In genomic region chr4:57866990-57867389, GRCm38 (mm10) we compare ENCODE assay signal across 12 mouse cellular contexts. TPM values are rescaled to one million over a fixed set of nuclear protein-coding genes. Genes with fewer than 3 reads are reported as not detected.
DNase-seq lines count a peak whose midpoint lies in the region; ATAC-seq lines count a peak whose summit lies in the region.
"Had no signal": no experiment of that assay in that cellular context is flagged by ENCODE, and none has a peak within 500 bp of the region (broad histone marks: within the 10 kb centered on the region; RNA-seq: fewer than 3 reads in every experiment).

No protein-coding gene starts in this region.

- peaks cover 30% of the 10 kb centered on the region for H3K4me1 ChIP-seq in kidney, embryonic 16.5 days (ENCODE audit: insufficient read depth, low read length)
- H3K4me1 ChIP-seq in embryonic facial prominence, embryonic 14.5 days (ENCODE audit: control insufficient read depth, insufficient read depth, low read length), result peaks cover 18% of the 10 kb centered on the region
- H3K4me1 ChIP-seq in forebrain, embryonic 14.5 days (ENCODE audit: control insufficient read depth, insufficient read depth, low read length), result peaks cover 6% of the 10 kb centered on the region
- H3K4me1 ChIP-seq: liver, embryonic 15.5 days had no signal

- H3K4me3 ChIP-seq in kidney, embryonic 16.5 days (ENCODE audit: low read length), result no peak overlapping the region
- no peak overlapping the region for H3K4me3 ChIP-seq in embryonic facial prominence, embryonic 14.5 days (ENCODE audit: low read depth, low read length)
- H3K4me3 ChIP-seq in forebrain, embryonic 14.5 days (ENCODE audit: low read depth, low read length), result no peak overlapping the region
- H3K4me3 ChIP-seq: liver, embryonic 15.5 days had no signal

- peak; percentile 19 to 28 for DNase-seq in frontal cortex, postnatal 36 days (ENCODE audit: low spot score in 2 of 2)
- no peak for DNase-seq in frontal cortex, postnatal 14 days (ENCODE audit: low spot score in 2 of 2)
- DNase-seq in kidney, postnatal 10 days, result no peak
- peak; percentile 59 for DNase-seq in A20 (ENCODE audit: low read depth, low spot score)
- peak; percentile 45 for DNase-seq in embryonic facial prominence, embryonic 14.5 days (ENCODE audit: low spot score)
- no peak for DNase-seq in forebrain, embryonic 14.5 days (ENCODE audit: low spot score)
- DNase-seq: cerebellum, postnatal 10 days; kidney, postnatal 4 days had no signal

- H3K9me3 ChIP-seq in kidney, embryonic 16.5 days (ENCODE audit: low read length), result no peaks in the 10 kb centered on the region
- H3K9me3 ChIP-seq in embryonic facial prominence, embryonic 14.5 days (ENCODE audit: control insufficient read depth, low read length), result no peaks in the 10 kb centered on the region
- no peaks in the 10 kb centered on the region for H3K9me3 ChIP-seq in forebrain, embryonic 14.5 days (replicated peaks; ENCODE audit: control insufficient read depth, low read length)
- H3K9me3 ChIP-seq: liver, embryonic 15.5 days had no signal

- no peak overlapping the region for H3K4me2 ChIP-seq in kidney, embryonic 16.5 days (replicated peaks; ENCODE audit: low read depth, low read length)
- H3K4me2 ChIP-seq in embryonic facial prominence, embryonic 14.5 days (ENCODE audit: low read depth, low read length), result peak overlapping the region; percentile 15; the same call in 1 of the 2 replicates
- no peak overlapping the region for H3K4me2 ChIP-seq in forebrain, embryonic 14.5 days (ENCODE audit: low read length)
- H3K4me2 ChIP-seq: liver, embryonic 15.5 days had no signal

- no peak overlapping the region for H3K9ac ChIP-seq in kidney, embryonic 16.5 days (replicated peaks; ENCODE audit: low read length)
- H3K9ac ChIP-seq in embryonic facial prominence, embryonic 14.5 days (ENCODE audit: low read depth, low read length), result no peak overlapping the region
- no peak overlapping the region for H3K9ac ChIP-seq in forebrain, embryonic 14.5 days (ENCODE audit: low read length)
- H3K9ac ChIP-seq: liver, embryonic 15.5 days had no signal

- H3K36me3 ChIP-seq in kidney, embryonic 16.5 days (ENCODE audit: insufficient read depth, low read length), result no peaks in the 10 kb centered on the region
- H3K36me3 ChIP-seq in embryonic facial prominence, embryonic 14.5 days (ENCODE audit: control insufficient read depth, insufficient read depth, low read length), result no peaks in the 10 kb centered on the region
- no peaks in the 10 kb centered on the region for H3K36me3 ChIP-seq in forebrain, embryonic 14.5 days (ENCODE audit: control insufficient read depth, insufficient read depth, low read length)
- H3K36me3 ChIP-seq: liver, embryonic 15.5 days had no signal

- H3K27ac ChIP-seq in kidney, embryonic 16.5 days (ENCODE audit: low read length), result no peak overlapping the region
- peak overlapping the region; percentile 11; the same call in 1 of the 2 replicates for H3K27ac ChIP-seq in embryonic facial prominence, embryonic 14.5 days (replicated peaks; ENCODE audit: low read depth, low read length)
- H3K27ac ChIP-seq in forebrain, embryonic 14.5 days (ENCODE audit: low read depth, low read length), result no peak overlapping the region
- H3K27ac ChIP-seq: liver, embryonic 15.5 days had no signal

- WGBS in kidney, embryonic 16.5 days, result 45% methylated on average over 9 of the region's 9 CpGs
- 41% methylated on average over 9 of the region's 9 CpGs for WGBS in embryonic facial prominence, embryonic 14.5 days
- 70% methylated on average over 9 of the region's 9 CpGs for WGBS in forebrain, embryonic 14.5 days

- no peaks in the 10 kb centered on the region for H3K27me3 ChIP-seq in kidney, embryonic 16.5 days (ENCODE audit: insufficient read depth, low read length)
- H3K27me3 ChIP-seq in embryonic facial prominence, embryonic 14.5 days (replicated peaks; ENCODE audit: control insufficient read depth, insufficient read depth, low read length), result no peaks in the 10 kb centered on the region
- H3K27me3 ChIP-seq in forebrain, embryonic 14.5 days (replicated peaks; ENCODE audit: control insufficient read depth, insufficient read depth, low read length), result no peaks in the 10 kb centered on the region
- H3K27me3 ChIP-seq: liver, embryonic 15.5 days had no signal

- ATAC-seq in kidney, embryonic 16.5 days (ENCODE audit: low FRiP score, low TSS enrichment), result 0 out of 2 replicates have a peak, but pooled peaks have one; percentile 54
- ATAC-seq in embryonic facial prominence, embryonic 14.5 days (ENCODE audit: low read depth), result 0 out of 2 replicates have a peak, but pooled peaks have one; percentile 26
- no peak for ATAC-seq in forebrain, embryonic 14.5 days
- no peak for ATAC-seq in erythroblast, adult 5-6 weeks (replicated peaks; ENCODE audit: low FRiP score, poor library complexity, severe bottlenecking)

RNA-seq across cellular contexts. Expression of gene D630039A03Rik, which starts 49.1 kb away (rescaled TPM):
- 1.7 and 2.2 TPM in 2 replicates for polyA plus RNA-seq in kidney, embryonic 16.5 days (2015; fragmentation: Nextera tagmentation; extraction: Ambion mirVana)
- polyA plus RNA-seq in embryonic facial prominence, embryonic 14.5 days (2014; fragmentation: Nextera tagmentation; extraction: Ambion mirVana), result 0.19 and 0.42 TPM in 2 replicates
- polyA plus RNA-seq in forebrain, embryonic 14.5 days (2014; fragmentation: Nextera tagmentation; extraction: Ambion mirVana), result not detected in 2 replicates
- total RNA-seq in erythroblast, adult 5-6 weeks (2015; ENCODE audit: low replicate concordance), result 0.42 TPM in 1 of 2 replicates, not detected in the other
- 0.51 TPM in 1 of 2 replicates, not detected in the other for total RNA-seq in erythroblast, adult 5-6 weeks (2017; ENCODE audit: low replicate concordance)
- total RNA-seq: megakaryocyte-erythroid progenitor cell, adult 5-6 weeks had no signal

Comparison
In these comparisons a context has a peak if more than half of its experiments do, and no peak if none do; other contexts are left out.
1. DNase-seq: peak in frontal cortex, postnatal 36 days (2 of 2), A20 (single experiment) and embryonic facial prominence, embryonic 14.5 days (single experiment); none in frontal cortex, postnatal 14 days (0 of 2), kidney, postnatal 10 days (single experiment) and forebrain, embryonic 14.5 days (single experiment).
2. ATAC-seq: peak in kidney, embryonic 16.5 days (single experiment) and embryonic facial prominence, embryonic 14.5 days (single experiment); none in forebrain, embryonic 14.5 days (single experiment) and erythroblast, adult 5-6 weeks (single experiment).